Mouse (Mus musculus) left cerebral cortex, adult 2 months (tissue): ENCODE data around the gene Gm26920. TPM values are rescaled to one million over a fixed set of nuclear protein-coding genes. Genes with fewer than 3 reads are reported as not detected.

ENCODE experiments used
- DNase-seq, 2 experiments: peaks; one replicate each; pipeline ENCODE4 v3.0.0; 2021 to 2022; ENCODE audit warnings: low spot score in 2 of 2, mixed read lengths in 1 of 2; ENCODE audit errors: extremely low spot score in 1 of 2
- H3K27ac ChIP-seq: fragments of 200-600 bp; 2 replicates; pipeline ENCODE4 v1.8.1; 2022
- H3K4me3 ChIP-seq: fragments of 200-600 bp; 2 replicates; pipeline ENCODE4 v1.8.1; 2022
- CTCF ChIP-seq: fragments of 200-600 bp; IDR thresholded peaks from 2 replicates; pipeline ENCODE4 v1.8.1; 2022; ENCODE audit warnings: antibody characterized with exemption, mild to moderate bottlenecking, moderate library complexity
- intact Hi-C: fragments of 180-260 bp; cut with DNase I; formaldehyde crosslinking; loops from one replicate; pipeline ENCODE4 v1.15.1; 2025
- microRNA-seq, 2 experiments: library from miRNA; unstranded; fragments of <30 nt; microRNA quantifications; one replicate each; pipeline ENCODE4 v1.2.0; 2021
- total RNA-seq, 2 experiments: library from RNA; stranded (reverse); gene quantifications; 2 replicates each; pipeline ENCODE4 v1.2.3; 2021

Gene Gm26920
- total RNA-seq, 2 experiments from 2014 or later = 1.1 to 1.4 TPM

- intact Hi-C loops = loop anchor here (2.0 to 5.0 kb wide), 3 partner anchors 74 to 192 kb away; no protein-coding TSS in a partner anchor
- Histone ChIP-seq H3K4me3 (no peak overlapping the region), H3K27ac (no peak overlapping the region)
- DNase-seq = peak; percentile 36 to 62
- peak; percentile 81 for TF ChIP-seq CTCF
Observed at GRCm38 (mm10) chr7:30012956-30013363, 77.2 kb downstream of the Gm26920 start.

GRCm38 (mm10) chr7:30010551-30011195 lies 79.5 kb downstream of the Gm26920 start:
- no peak for TF ChIP-seq CTCF
- H3K4me3 ChIP-seq = no peak overlapping the region
- no peak overlapping the region; the same call in 1 of the 2 replicates for H3K27ac ChIP-seq
- intact Hi-C loops = loop anchor here (5.0 kb wide), 2 partner anchors 77 to 162 kb away; no protein-coding TSS in a partner anchor
- DNase-seq = peak in 1 of 2 experiments; percentile 42

- Histone ChIP-seq H3K4me3 (no peak overlapping the region), H3K27ac (peak overlapping the region; percentile 50)
- peak; percentile 53 to 55 for DNase-seq
- intact Hi-C loops = loop anchor here (5.0 kb wide), 2 partner anchors 78 to 163 kb away; no protein-coding TSS in a partner anchor
- no peak for TF ChIP-seq CTCF
Observed at GRCm38 (mm10) chr7:30009321-30010085, 80.7 kb downstream of the Gm26920 start.

GRCm38 (mm10) chr7:30008020-30008690 lies 82.1 kb downstream of the Gm26920 start:
- intact Hi-C loops = no loop called here
- no peak for DNase-seq
- H3K27ac ChIP-seq = peak overlapping the region; percentile 36; the same call in 1 of the 2 replicates
- no peak for TF ChIP-seq CTCF
- no peak overlapping the region for H3K4me3 ChIP-seq

GRCm38 (mm10) chr7:30007601-30008000 lies 82.6 kb downstream of the Gm26920 start:
- H3K4me3 ChIP-seq = no peak overlapping the region
- intact Hi-C loops = no loop called here
- no peak for DNase-seq
- TF ChIP-seq CTCF = no peak
- H3K27ac ChIP-seq = peak overlapping the region; percentile 67

Small RNA genes within 50 kb of the gene (microRNA-seq; reads per million reads assigned to microRNA genes)
- gene Gm23368 = 0 reads per million in 2 experiments

Other genes with a start within 250 kb of the Gm26920 start
- 10 to 100 TPM; 18.9 to 25.7 TPM for gene Zfp940, start 236.7 kb downstream of the Gm26920 start, total RNA-seq
- 10 to 100 TPM; 15.3 to 16.8 TPM for gene Zfp420, start 230.4 kb downstream of the Gm26920 start, total RNA-seq
- 10 to 100 TPM; 22.3 to 23.8 TPM for gene Zfp27, start 183.8 kb downstream of the Gm26920 start, total RNA-seq
- 1 to 10 TPM; 8.9 to 9.6 TPM for gene Zfp383, start 182.2 kb downstream of the Gm26920 start, total RNA-seq
- 10 to 100 TPM; 17.4 to 19.0 TPM for gene Zfp74, start 136.3 kb downstream of the Gm26920 start, total RNA-seq
- gene Zfp568, start 106.5 kb downstream of the Gm26920 start, total RNA-seq = 1 to 10 TPM; 3.6 to 3.9 TPM
- gene Zfp14, start 39.0 kb downstream of the Gm26920 start, total RNA-seq = 1 to 10 TPM; 6.8 to 7.8 TPM
- 1 to 10 TPM; 3.6 to 3.8 TPM for gene Zfp82, start 17.5 kb downstream of the Gm26920 start, total RNA-seq
- 1 to 10 TPM; 7.0 to 7.2 TPM for gene Zfp566, start 117 bp upstream of the Gm26920 start, total RNA-seq
- 10 to 100 TPM; 71.7 to 72.1 TPM for gene Zfp260, start 4.4 kb upstream of the Gm26920 start, total RNA-seq
- 10 to 100 TPM; 34.3 to 37.8 TPM for gene Zfp382, start 31.5 kb upstream of the Gm26920 start, total RNA-seq
- gene Zfp146, start 79.3 kb upstream of the Gm26920 start, total RNA-seq = 10 to 100 TPM; 47.3 to 49.9 TPM
- gene Cox7a1, start 93.7 kb upstream of the Gm26920 start, total RNA-seq = 1 to 10 TPM; 2.9 to 7.2 TPM
- gene Capns1, start 108.4 kb upstream of the Gm26920 start, total RNA-seq = 100 to 1,000 TPM; 173 to 175 TPM
- gene Polr2i, start 141.5 kb upstream of the Gm26920 start, total RNA-seq = 10 to 100 TPM; 53.3 to 56.3 TPM
- 100 to 1,000 TPM; 125 to 133 TPM for gene Tbcb, start 141.9 kb upstream of the Gm26920 start, total RNA-seq
- gene Ovol3, start 145.3 kb upstream of the Gm26920 start, total RNA-seq = not detected
- not detected for gene Thap8, start 189.7 kb upstream of the Gm26920 start, total RNA-seq
- gene Wdr62, start 190.0 kb upstream of the Gm26920 start, total RNA-seq = 1 to 10 TPM; 1.0 to 1.6 TPM
- 100 to 1,000 TPM; 488 to 492 TPM for gene Clip3, start 201.3 kb upstream of the Gm26920 start, total RNA-seq
- 10 to 100 TPM; 65.7 to 71.4 TPM for gene Alkbh6, start 218.3 kb upstream of the Gm26920 start, total RNA-seq
- 10 to 100 TPM in 1 of 2 experiments, 1 to 10 TPM in 1; 8.8 to 19.2 TPM for gene Syne4, start 224.4 kb upstream of the Gm26920 start, total RNA-seq
- under 1 TPM in 1 of 2 experiments, not detected in 1; 0.66 TPM for gene E130208F15Rik, start 231.3 kb upstream of the Gm26920 start, total RNA-seq
- 1 to 10 TPM; 7.0 to 8.0 TPM for gene Sdhaf1, start 233.5 kb upstream of the Gm26920 start, total RNA-seq